Mouse (Mus musculus) liver, embryonic 14.5 days (tissue): ENCODE measurements around the gene Fosb.

Experiments used
- CTCF ChIP-seq: IDR thresholded peaks from 2 replicates; pipeline ENCODE4 v1.5.1; 2016; ENCODE audit warnings: antibody characterized with exemption, low read depth, control low read depth
- EP300 ChIP-seq: IDR thresholded peaks from 2 replicates; pipeline ENCODE4 v1.6.1; 2016; ENCODE audit warnings: antibody characterized with exemption, low read depth

GRCm38 (mm10) chr7:19320637-19321036 lies 10.8 kb upstream of the Fosb start:
- no peak for TF ChIP-seq EP300
- no peak for TF ChIP-seq CTCF
